Mouse (Mus musculus) spleen, adult 10 weeks (tissue): ENCODE data around the gene Gm17079. TPM values are rescaled to one million over a fixed set of nuclear protein-coding genes. Genes with fewer than 3 reads are reported as not detected.

Experiments used
- polyA plus RNA-seq: library from polyadenylated mRNA; stranded (reverse); fragments of 350-450 nt; fragmentation: Illumina TruSeq; extraction: RNeasy Lipid Tissue Mini Kit (QIAGEN cat#74804); gene quantifications from one replicate; pipeline ENCODE4 v1.2.3, GENCODE M21; 2015; ENCODE audit warnings: low replicate concordance; ENCODE audit not compliant: insufficient read depth

Gene Gm17079
- polyA plus RNA-seq, result not detected

GRCm38 (mm10) chr14:51695368-51695767 lies at the start of gene Gm17079:
Gene Gm17079 (minus strand): TSS chr14:51695468.

DNA sequence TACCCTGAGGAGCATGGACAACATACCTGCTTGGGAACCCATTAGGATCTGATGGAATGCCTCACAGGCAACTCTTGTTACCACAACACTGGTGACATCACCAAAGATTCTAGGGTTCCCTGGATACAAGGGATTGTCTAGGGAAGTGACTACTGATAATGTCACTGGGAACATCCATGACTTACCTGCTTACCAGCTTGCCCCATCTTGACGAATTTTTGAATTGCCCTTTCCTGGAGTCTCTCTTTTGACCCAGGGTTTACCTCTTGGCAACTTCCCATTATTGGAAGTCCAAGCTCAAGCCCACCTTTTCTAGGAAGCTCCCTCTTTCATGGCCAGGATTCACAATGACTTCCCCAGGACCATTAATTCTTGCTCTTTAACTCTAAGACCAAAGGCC lies 21.8 kb upstream of the Gm17079 start, which contains the start of gene Gm5800:
Gene Gm5800, minus strand, starts transcription at position 101 of the 400 bp plus-strand sequence.

Other genes with a start within 250 kb of the Gm17079 start
- gene Vmn2r89, start 243.6 kb downstream of the Gm17079 start, polyA plus RNA-seq, result not detected
- gene Gm5622, start 142.7 kb downstream of the Gm17079 start, polyA plus RNA-seq, result not detected
- not detected for gene Gm17175, start 121.4 kb downstream of the Gm17079 start, polyA plus RNA-seq
- gene Gm17174, start 103.3 kb downstream of the Gm17079 start, polyA plus RNA-seq, result not detected
- gene Gm17078, start 84.2 kb downstream of the Gm17079 start, polyA plus RNA-seq, result not detected
- gene Gm4181, start 59.8 kb downstream of the Gm17079 start, polyA plus RNA-seq, result not detected
- not detected for gene Gm5800, start 21.7 kb upstream of the Gm17079 start, polyA plus RNA-seq
- gene Ang4, start 78.1 kb upstream of the Gm17079 start, polyA plus RNA-seq, result not detected
- not detected for gene AY358078, start 104.6 kb upstream of the Gm17079 start, polyA plus RNA-seq
- not detected for gene Ear6, start 158.2 kb upstream of the Gm17079 start, polyA plus RNA-seq
- 32.9 TPM for gene Mettl17, start 189.4 kb upstream of the Gm17079 start, polyA plus RNA-seq
- 1.8 TPM for gene Slc39a2, start 197.4 kb upstream of the Gm17079 start, polyA plus RNA-seq
- gene Ndrg2, start 218.7 kb upstream of the Gm17079 start, polyA plus RNA-seq, result 27.2 TPM
- not detected for gene Tppp2, start 223.0 kb upstream of the Gm17079 start, polyA plus RNA-seq
- gene Rnase13, start 227.3 kb upstream of the Gm17079 start, polyA plus RNA-seq, result not detected